ENCODE assay signal across 19 mouse cellular contexts in the genomic region with DNA sequence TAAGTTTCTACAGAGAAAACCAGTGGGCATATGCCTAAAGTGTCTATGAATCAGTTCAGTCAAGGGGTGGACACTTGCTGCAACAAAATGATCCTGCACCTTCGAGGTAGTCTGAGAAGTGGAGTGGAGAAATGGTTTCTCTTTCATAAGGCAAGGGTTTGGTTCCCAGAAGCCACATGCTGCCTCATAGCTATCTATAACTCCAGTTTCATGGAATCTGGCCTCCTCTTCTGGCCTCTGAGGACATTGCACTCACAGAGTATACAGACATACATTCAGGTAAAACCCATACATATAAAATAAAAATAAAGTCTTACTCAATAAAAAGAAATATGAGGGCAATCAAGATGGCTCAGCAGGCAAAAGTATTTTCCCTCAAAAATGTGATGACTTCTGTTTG. TPM values are rescaled to one million over a fixed set of nuclear protein-coding genes. Genes with fewer than 3 reads are reported as not detected.
DNase-seq lines count a peak whose midpoint lies in the region; ATAC-seq and TF ChIP-seq lines count a peak whose summit lies in the region.
"Had no signal": no experiment of that assay in that cellular context is flagged by ENCODE, and none has a peak within 500 bp of the region (broad histone marks: within the 10 kb centered on the region; RNA-seq: fewer than 3 reads in every experiment).

No protein-coding gene starts in this region.

- H3K27ac ChIP-seq in intestine, postnatal 0 days (ENCODE audit: low read depth, low read length): no peak overlapping the region
- H3K27ac ChIP-seq in intestine, embryonic 16.5 days (ENCODE audit: low read length): no peak overlapping the region
- H3K27ac ChIP-seq in forebrain, embryonic 14.5 days (ENCODE audit: low read depth, low read length): no peak overlapping the region
- H3K27ac ChIP-seq in thymus, adult 2 months (ENCODE audit: control insufficient read depth, insufficient read depth, low read length): no peak overlapping the region
- H3K27ac ChIP-seq: embryonic facial prominence, embryonic 15.5 days; heart, embryonic 10.5 days; hindbrain, embryonic 13.5 days; neural tube, embryonic 12.5 days had no signal

- no peak overlapping the region for H3K4me3 ChIP-seq in intestine, postnatal 0 days (ENCODE audit: low read depth, low read length)
- H3K4me3 ChIP-seq in intestine, embryonic 16.5 days (ENCODE audit: low read length): no peak overlapping the region
- no peak overlapping the region for H3K4me3 ChIP-seq in forebrain, embryonic 14.5 days (ENCODE audit: low read depth, low read length)
- no peak overlapping the region for H3K4me3 ChIP-seq in thymus, adult 2 months (ENCODE audit: control insufficient read depth, insufficient read depth, low read length)
- H3K4me3 ChIP-seq: embryonic facial prominence, embryonic 15.5 days; heart, embryonic 10.5 days; hindbrain, embryonic 13.5 days; neural tube, embryonic 12.5 days had no signal

- H3K9me3 ChIP-seq in intestine, postnatal 0 days (ENCODE audit: control insufficient read depth): no peaks in the 10 kb centered on the region
- H3K9me3 ChIP-seq in intestine, embryonic 16.5 days (ENCODE audit: control insufficient read depth, low read length): no peaks in the 10 kb centered on the region
- no peaks in the 10 kb centered on the region for H3K9me3 ChIP-seq in forebrain, embryonic 14.5 days (replicated peaks; ENCODE audit: control insufficient read depth, low read length)
- H3K9me3 ChIP-seq: embryonic facial prominence, embryonic 15.5 days; heart, embryonic 10.5 days; hindbrain, embryonic 13.5 days; neural tube, embryonic 12.5 days had no signal

- 52% methylated on average over 1 of the region's 1 CpGs for WGBS in intestine, postnatal 0 days
- WGBS in intestine, embryonic 16.5 days: 67% methylated on average over 1 of the region's 1 CpGs
- WGBS in forebrain, embryonic 14.5 days: 88% methylated on average over 1 of the region's 1 CpGs
- WGBS in thymus, adult 2 months: 14% methylated on average over 1 of the region's 1 CpGs

- no peak overlapping the region for H3K9ac ChIP-seq in intestine, postnatal 0 days (ENCODE audit: low read depth, low read length)
- H3K9ac ChIP-seq in intestine, embryonic 16.5 days (ENCODE audit: low read depth, low read length): no peak overlapping the region
- no peak overlapping the region for H3K9ac ChIP-seq in forebrain, embryonic 14.5 days (ENCODE audit: low read length)
- H3K9ac ChIP-seq: embryonic facial prominence, embryonic 15.5 days; forebrain, postnatal 0 days; hindbrain, embryonic 13.5 days; lung, embryonic 14.5 days; neural tube, embryonic 12.5 days had no signal

- no peaks in the 10 kb centered on the region for H3K36me3 ChIP-seq in intestine, postnatal 0 days (ENCODE audit: control insufficient read depth, insufficient read depth)
- H3K36me3 ChIP-seq in intestine, embryonic 16.5 days (ENCODE audit: control insufficient read depth, insufficient read depth, low read length): no peaks in the 10 kb centered on the region
- H3K36me3 ChIP-seq in forebrain, embryonic 14.5 days (ENCODE audit: control insufficient read depth, insufficient read depth, low read length): no peaks in the 10 kb centered on the region
- no peaks in the 10 kb centered on the region for H3K36me3 ChIP-seq in thymus, adult 2 months (ENCODE audit: control insufficient read depth, insufficient read depth, low read length)
- H3K36me3 ChIP-seq: embryonic facial prominence, embryonic 15.5 days; heart, embryonic 10.5 days; hindbrain, embryonic 13.5 days; neural tube, embryonic 12.5 days had no signal

- no peak for ATAC-seq in intestine, postnatal 0 days
- ATAC-seq in intestine, embryonic 16.5 days: no peak
- peak; percentile 49 for ATAC-seq in activated CD4-positive, CD25-positive, alpha-beta regulatory T cell, adult 4 months
- peak; percentile 95 for ATAC-seq in megakaryocyte progenitor cell, adult 5-6 weeks (replicated peaks; ENCODE audit: poor library complexity)
- ATAC-seq in forebrain, embryonic 14.5 days: no peak
- ATAC-seq: forebrain, postnatal 0 days had no signal

- no peak overlapping the region for H3K4me2 ChIP-seq in intestine, postnatal 0 days (replicated peaks; ENCODE audit: low read depth)
- H3K4me2 ChIP-seq in intestine, embryonic 16.5 days (ENCODE audit: low read depth, low read length): no peak overlapping the region
- H3K4me2 ChIP-seq in forebrain, embryonic 14.5 days (ENCODE audit: low read length): no peak overlapping the region
- H3K4me2 ChIP-seq: embryonic facial prominence, embryonic 15.5 days; hindbrain, embryonic 13.5 days; lung, embryonic 14.5 days; midbrain, embryonic 11.5 days; neural tube, embryonic 12.5 days had no signal

- peak; percentile 60 for TF ChIP-seq CTCF in intestine, postnatal 0 days (IDR thresholded peaks at IDR 0.05; ENCODE audit: low read depth)
- no peak for TF ChIP-seq CTCF in thymus, adult 2 months (IDR thresholded peaks at IDR 0.05; ENCODE audit: borderline replicate concordance, control insufficient read depth, extremely low read depth, insufficient read depth, low read length, poor library complexity)

- no peaks in the 10 kb centered on the region for H3K4me1 ChIP-seq in intestine, postnatal 0 days (replicated peaks; ENCODE audit: control insufficient read depth, insufficient read depth, low read length)
- no peaks in the 10 kb centered on the region for H3K4me1 ChIP-seq in intestine, embryonic 16.5 days (ENCODE audit: control insufficient read depth, insufficient read depth, low read length)
- no peaks in the 10 kb centered on the region for H3K4me1 ChIP-seq in forebrain, embryonic 14.5 days (ENCODE audit: control insufficient read depth, insufficient read depth, low read length)
- H3K4me1 ChIP-seq in thymus, adult 2 months (replicated peaks; ENCODE audit: control insufficient read depth, insufficient read depth, low read length): no peaks in the 10 kb centered on the region
- H3K4me1 ChIP-seq: embryonic facial prominence, embryonic 15.5 days; heart, embryonic 10.5 days; hindbrain, embryonic 13.5 days; neural tube, embryonic 12.5 days had no signal

- no peak for TF ChIP-seq POLR2A in thymus, adult 2 months (IDR thresholded peaks at IDR 0.05; ENCODE audit: control insufficient read depth, extremely low read depth, insufficient read depth, low read length, poor library complexity)

- no peaks in the 10 kb centered on the region for H3K27me3 ChIP-seq in intestine, postnatal 0 days (replicated peaks; ENCODE audit: control insufficient read depth, insufficient read depth, low read length)
- no peaks in the 10 kb centered on the region for H3K27me3 ChIP-seq in intestine, embryonic 16.5 days (replicated peaks; ENCODE audit: control insufficient read depth, insufficient read depth, low read length)
- no peaks in the 10 kb centered on the region for H3K27me3 ChIP-seq in forebrain, embryonic 14.5 days (replicated peaks; ENCODE audit: control insufficient read depth, insufficient read depth, low read length)
- H3K27me3 ChIP-seq in thymus, adult 2 months (ENCODE audit: control insufficient read depth, insufficient read depth, low read length): no peaks in the 10 kb centered on the region
- H3K27me3 ChIP-seq: embryonic facial prominence, embryonic 15.5 days; hindbrain, embryonic 13.5 days; neural tube, embryonic 12.5 days had no signal

- DNase-seq in B cell, adult 2 months: peak; percentile 8 to 12
- no peak for DNase-seq in cerebellum, adult 18-20 months
- DNase-seq in forebrain, embryonic 14.5 days (ENCODE audit: low spot score): no peak
- no peak for DNase-seq in thymus, adult 2 months
- DNase-seq: cerebellum, postnatal 14 days; forebrain, postnatal 0 days; kidney, postnatal 10 days; lung, embryonic 14.5 days; thymus, postnatal 36 days had no signal

RNA-seq across cellular contexts. Expression of a gene that starts 21.8 kb away (rescaled TPM):
- 185 and 193 TPM in 2 replicates for polyA plus RNA-seq in intestine, postnatal 0 days (2015; fragmentation: Nextera tagmentation; extraction: Ambion mirVana)
- polyA plus RNA-seq in intestine, embryonic 16.5 days (2015; fragmentation: Nextera tagmentation; extraction: Ambion mirVana): 533 and 567 TPM in 2 replicates
- 100 to 1,000 TPM; 156 to 220 TPM for polyA plus RNA-seq in activated CD4-positive, CD25-positive, alpha-beta regulatory T cell, adult 4 months (2017; shearing (Covaris generic))
- total RNA-seq in megakaryocyte progenitor cell, adult 5-6 weeks (2015): 406 and 427 TPM in 2 replicates
- 339 and 366 TPM in 2 replicates for total RNA-seq in megakaryocyte progenitor cell, adult 5-6 weeks (2017)
- 281 and 325 TPM in 2 replicates for polyA plus RNA-seq in forebrain, embryonic 14.5 days (2014; fragmentation: Nextera tagmentation; extraction: Ambion mirVana)
- 115 and 117 TPM in 2 replicates for polyA plus RNA-seq in thymus, adult 2 months (2012; rRNA removed)

RNA-seq across cellular contexts. Expression of a gene that starts 22.1 kb away (rescaled TPM):
- 0.82 and 0.94 TPM in 2 replicates for polyA plus RNA-seq in intestine, postnatal 0 days (2015; fragmentation: Nextera tagmentation; extraction: Ambion mirVana)
- 0.67 and 0.89 TPM in 2 replicates for polyA plus RNA-seq in intestine, embryonic 16.5 days (2015; fragmentation: Nextera tagmentation; extraction: Ambion mirVana)
- polyA plus RNA-seq in activated CD4-positive, CD25-positive, alpha-beta regulatory T cell, adult 4 months (2017; shearing (Covaris generic)): under 1 TPM in 1 of 2 experiments, not detected in 1; 0.18 TPM
- total RNA-seq in megakaryocyte progenitor cell, adult 5-6 weeks (2015): 1.3 and 1.6 TPM in 2 replicates
- 1.00 and 1.4 TPM in 2 replicates for total RNA-seq in megakaryocyte progenitor cell, adult 5-6 weeks (2017)
- polyA plus RNA-seq in forebrain, embryonic 14.5 days (2014; fragmentation: Nextera tagmentation; extraction: Ambion mirVana): 0.23 and 0.25 TPM in 2 replicates
- polyA plus RNA-seq in thymus, adult 2 months (2012; rRNA removed): 0.87 and 1.3 TPM in 2 replicates
- total RNA-seq: ES-E14 had no signal

RNA-seq across cellular contexts. Expression of a gene that starts 55.9 kb away (rescaled TPM):
- polyA plus RNA-seq in intestine, postnatal 0 days (2015; fragmentation: Nextera tagmentation; extraction: Ambion mirVana): 6.9 and 7.6 TPM in 2 replicates
- 8.5 and 9.1 TPM in 2 replicates for polyA plus RNA-seq in intestine, embryonic 16.5 days (2015; fragmentation: Nextera tagmentation; extraction: Ambion mirVana)
- 10 to 100 TPM; 54.7 to 60.5 TPM for polyA plus RNA-seq in activated CD4-positive, CD25-positive, alpha-beta regulatory T cell, adult 4 months (2017; shearing (Covaris generic))
- 6.4 and 11.1 TPM in 2 replicates for total RNA-seq in megakaryocyte progenitor cell, adult 5-6 weeks (2015)
- total RNA-seq in megakaryocyte progenitor cell, adult 5-6 weeks (2017): 1.0 and 4.1 TPM in 2 replicates
- polyA plus RNA-seq in forebrain, embryonic 14.5 days (2014; fragmentation: Nextera tagmentation; extraction: Ambion mirVana): 19.1 and 19.7 TPM in 2 replicates
- 4.4 and 5.5 TPM in 2 replicates for polyA plus RNA-seq in thymus, adult 2 months (2012; rRNA removed)

Comparison
In these comparisons a context has a peak if more than half of its experiments do, and no peak if none do; other contexts are left out.
1. ATAC-seq: peak in activated CD4-positive, CD25-positive, alpha-beta regulatory T cell, adult 4 months (single experiment) and megakaryocyte progenitor cell, adult 5-6 weeks (single experiment); none in intestine, postnatal 0 days (single experiment), intestine, embryonic 16.5 days (single experiment) and forebrain, embryonic 14.5 days (single experiment).
2. DNase-seq: peak in B cell, adult 2 months (2 of 2); none in cerebellum, adult 18-20 months (0 of 2), forebrain, embryonic 14.5 days (single experiment) and thymus, adult 2 months (single experiment).